Mouse (Mus musculus): ENCODE data around the gene Nat9.

The Nat9 gene

DNA sequence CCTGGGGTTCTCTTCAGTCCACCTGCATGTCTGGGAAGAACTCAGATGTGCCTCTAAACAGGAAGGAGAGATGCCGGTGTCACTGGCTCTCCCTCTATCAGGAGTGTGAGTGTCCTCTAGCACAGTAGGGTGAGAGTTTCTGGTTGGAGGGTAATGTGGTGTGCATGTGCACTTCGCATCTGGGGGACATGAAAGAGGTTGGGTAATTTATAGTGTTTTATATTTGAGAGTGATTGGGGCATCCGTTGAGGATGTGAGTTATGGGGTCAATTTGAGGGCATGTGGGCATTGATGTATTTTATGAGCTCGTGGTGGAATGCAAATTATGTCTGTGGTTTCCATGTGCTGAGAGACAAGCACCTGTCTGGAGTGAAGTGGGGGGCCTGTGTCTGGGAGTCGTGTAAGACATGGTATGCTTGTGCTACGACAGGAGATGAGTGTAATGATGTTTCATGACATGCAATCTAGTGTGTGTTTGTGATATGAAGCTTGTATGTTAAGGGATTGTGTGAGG is 36.9 kb downstream of the Nat9 start:
- no peak for DNase-seq

DNA sequence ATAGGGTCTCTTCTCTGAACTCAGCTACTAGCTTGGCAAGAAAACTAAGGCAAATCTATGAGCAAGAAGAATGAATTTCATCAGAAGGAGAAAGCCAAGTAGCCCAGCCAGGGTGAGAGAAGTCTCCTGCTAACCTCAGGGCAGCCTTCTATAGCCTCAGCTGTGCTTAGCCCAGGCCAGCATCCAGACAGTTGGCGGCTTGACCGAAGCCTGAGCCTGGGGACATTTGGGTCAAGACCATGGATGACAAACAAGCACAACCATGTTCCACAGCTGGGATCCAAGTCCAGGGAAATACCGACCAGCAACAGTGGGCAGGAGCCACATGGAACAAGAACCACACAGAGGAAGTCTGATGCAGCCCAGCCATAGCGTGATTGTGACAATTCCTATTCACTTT is 39.8 kb downstream of the Nat9 start:
- no peak for DNase-seq

DNA sequence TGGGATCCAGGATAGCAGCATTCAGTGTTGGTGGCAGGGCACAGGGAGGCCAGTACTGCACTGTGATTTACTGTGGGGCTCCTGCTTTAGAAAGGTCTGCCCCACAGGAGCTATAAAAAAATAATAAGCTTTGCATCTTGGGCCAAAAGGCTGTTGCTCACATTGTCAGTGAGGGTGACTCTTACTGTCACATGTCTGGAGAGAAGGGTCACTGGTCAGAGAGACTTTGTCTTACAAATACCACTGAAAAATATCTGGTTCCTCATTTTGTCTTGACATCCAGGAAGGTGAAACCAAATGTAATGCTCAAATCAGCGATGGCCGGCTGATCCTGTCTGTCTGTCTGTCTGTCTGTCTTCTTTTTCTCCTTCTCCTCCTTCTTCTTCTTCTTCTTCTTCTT is 45.7 kb downstream of the Nat9 start:
- DNase-seq = no peak

- no peak for DNase-seq
Observed at GRCm38 (mm10) chr11:115138597-115139262, 48.9 kb downstream of the Nat9 start.

- no peak for DNase-seq
Observed at GRCm38 (mm10) chr11:115133800-115134199, 53.9 kb downstream of the Nat9 start, which contains the start of gene Cd300lf. TSS of gene Cd300lf (minus strand) at chr11:115133992.
